Mouse (Mus musculus) testis, adult 2 months (tissue): ENCODE results near the gene Lifr. TPM values are rescaled to one million over a fixed set of nuclear protein-coding genes. Genes with fewer than 3 reads are reported as not detected.

Source experiments
- H3K27ac ChIP-seq: fragments of 200-500 bp; 2 replicates; pipeline ENCODE4 v1.5.1; 2012; ENCODE audit warnings: low read depth, low read length; ENCODE audit not compliant: control insufficient read depth, insufficient read depth
- H3K27me3 ChIP-seq: fragments of 200-500 bp; 2 replicates; pipeline ENCODE4 v1.6.1; 2012; ENCODE audit warnings: mild to moderate bottlenecking, low read length, moderate library complexity; ENCODE audit not compliant: control insufficient read depth, insufficient read depth
- H3K36me3 ChIP-seq: fragments of 200-500 bp; 2 replicates; pipeline ENCODE4 v1.6.1; 2012; ENCODE audit warnings: mild to moderate bottlenecking, low read length; ENCODE audit not compliant: control insufficient read depth, insufficient read depth
- H3K4me1 ChIP-seq: fragments of 200-500 bp; 2 replicates; pipeline ENCODE4 v1.6.1; 2012; ENCODE audit warnings: low read length; ENCODE audit not compliant: control insufficient read depth, insufficient read depth
- H3K4me3 ChIP-seq: fragments of 200-500 bp; 2 replicates; pipeline ENCODE4 v1.5.1; 2012; ENCODE audit warnings: low read depth, mild to moderate bottlenecking, low read length, moderate library complexity, mixed read lengths; ENCODE audit not compliant: control insufficient read depth
- CTCF ChIP-seq: fragments of 200-500 bp; IDR thresholded peaks from 2 replicates; pipeline ENCODE4 v1.5.1; 2012; ENCODE audit warnings: low read depth, mild to moderate bottlenecking, inconsistent platforms, low read length, moderate library complexity; ENCODE audit not compliant: control insufficient read depth, insufficient read depth, insufficient replicate concordance
- POLR2A ChIP-seq: fragments of 200-500 bp; IDR thresholded peaks from 2 replicates; pipeline ENCODE4 v1.6.1; 2012; ENCODE audit warnings: low read depth, mild to moderate bottlenecking, inconsistent platforms, low read length, moderate library complexity; ENCODE audit not compliant: control insufficient read depth
- polyA plus RNA-seq: library from polyadenylated mRNA; depleted of rRNA; stranded (reverse); fragments of >200 nt; gene quantifications from 2 replicates; pipeline ENCODE4 v1.2.3, GENCODE M21; 2012; rRNA removed

The Lifr gene
- 7.6 and 8.8 TPM in 2 replicates for polyA plus RNA-seq

DNA sequence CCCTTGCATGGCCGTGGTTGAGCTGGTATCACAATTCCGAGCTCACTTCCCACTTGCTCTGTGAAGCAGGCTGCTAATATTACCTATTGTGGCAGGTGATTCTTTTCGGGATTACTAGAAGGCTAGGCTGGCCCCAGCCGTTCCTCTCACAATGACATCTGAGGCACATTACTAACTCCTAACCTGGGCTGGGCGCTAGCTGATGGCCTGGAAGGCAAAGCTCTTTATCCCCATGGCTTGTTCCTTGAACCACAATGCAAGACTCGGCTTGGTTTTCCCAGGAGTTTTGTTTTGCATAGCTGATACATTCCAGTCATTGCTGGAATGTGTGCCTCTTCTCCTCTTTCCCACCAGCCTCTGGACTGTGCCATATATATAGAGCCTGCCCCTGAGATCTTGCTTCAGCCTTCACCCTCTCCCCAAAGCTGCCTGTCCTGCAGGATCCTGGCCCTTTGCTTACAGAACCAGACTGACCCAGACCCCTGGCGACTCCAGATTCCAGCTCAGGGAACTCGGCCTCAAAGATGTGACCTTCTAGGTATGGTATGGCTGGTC is at the start of gene Lifr:
Lifr (plus strand) TSS at position 404 of the 555 bp plus-strand sequence.
- TF ChIP-seq POLR2A (no peak), CTCF (no peak)
- Histone ChIP-seq H3K27me3 (no peaks in the 10 kb centered on the region), H3K4me1 (no peaks in the 10 kb centered on the region), H3K4me3 (no peak within 1 kb of the TSS), H3K36me3 (no peaks in the 10 kb centered on the region), H3K27ac (no peak within 1 kb of the TSS)

DNA sequence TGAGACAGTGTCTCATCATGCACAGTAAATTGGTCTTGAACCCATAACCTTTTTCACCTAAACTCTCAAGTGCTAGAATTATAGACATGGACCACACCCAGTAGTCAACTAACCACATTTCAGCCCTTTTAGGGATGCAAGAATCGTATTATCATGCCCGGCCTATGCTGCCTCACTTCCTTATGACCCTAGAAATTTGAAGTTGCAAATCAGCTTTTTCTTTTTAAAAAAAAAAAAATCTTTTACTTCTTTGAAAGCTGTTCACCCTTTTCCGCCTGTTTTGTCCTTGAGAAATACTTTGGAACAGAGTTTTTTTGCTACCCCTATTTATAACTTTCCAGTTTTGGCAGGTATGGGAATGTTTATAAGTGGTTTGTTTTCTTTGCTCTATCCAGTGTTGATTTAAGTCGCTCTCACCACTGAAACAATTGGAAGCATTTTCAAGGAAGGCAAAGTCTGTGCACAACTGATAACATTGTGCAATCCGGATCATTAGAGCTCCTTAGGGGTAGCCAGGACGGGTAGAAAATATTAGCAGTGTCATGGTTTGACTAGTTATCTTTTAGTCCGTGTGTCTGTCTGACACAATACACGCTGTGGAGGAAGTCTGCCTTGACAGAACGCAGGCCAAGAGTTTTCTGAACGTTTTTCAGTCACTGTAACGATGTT is 46.2 kb upstream of the Lifr start:
- no peak overlapping the region for H3K4me3 ChIP-seq
- TF ChIP-seq POLR2A = no peak
- no peak for TF ChIP-seq CTCF

DNA sequence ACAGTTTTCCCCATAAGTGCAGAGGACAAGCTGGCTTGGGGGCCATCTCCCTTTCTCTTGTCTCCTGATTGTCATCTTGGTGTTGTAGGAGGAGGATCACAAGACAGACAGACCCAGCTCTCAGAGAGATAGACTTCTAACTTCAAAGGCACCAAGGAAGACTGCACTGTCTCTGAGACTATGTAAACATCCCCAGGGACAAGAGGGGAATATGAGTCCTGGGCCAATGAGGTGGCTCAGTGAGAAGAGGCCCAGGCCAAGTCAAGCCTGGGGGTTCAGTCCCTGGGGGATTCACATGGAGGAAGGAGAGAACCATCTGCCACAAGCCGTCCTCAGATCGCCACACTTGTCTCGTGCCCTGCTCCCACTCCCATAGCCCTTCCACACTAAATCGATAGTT is 45.4 kb upstream of the Lifr start:
- Histone ChIP-seq H3K36me3 (no peaks in the 10 kb centered on the region), H3K27ac (no peak overlapping the region), H3K27me3 (no peaks in the 10 kb centered on the region), H3K4me3 (no peak overlapping the region), H3K4me1 (no peaks in the 10 kb centered on the region)
- no peak for TF ChIP-seq POLR2A
- no peak for TF ChIP-seq CTCF

More for the DNA sequence above, 46.2 kb upstream of the Lifr start:
- H3K27ac ChIP-seq = 0 out of 2 replicates have a peak overlapping the region, but pooled peaks have one; percentile 3
- H3K4me1 ChIP-seq = no peaks in the 10 kb centered on the region; the same call in 1 of the 2 replicates
- H3K36me3 ChIP-seq = no peaks in the 10 kb centered on the region
- H3K27me3 ChIP-seq = no peaks in the 10 kb centered on the region

DNA sequence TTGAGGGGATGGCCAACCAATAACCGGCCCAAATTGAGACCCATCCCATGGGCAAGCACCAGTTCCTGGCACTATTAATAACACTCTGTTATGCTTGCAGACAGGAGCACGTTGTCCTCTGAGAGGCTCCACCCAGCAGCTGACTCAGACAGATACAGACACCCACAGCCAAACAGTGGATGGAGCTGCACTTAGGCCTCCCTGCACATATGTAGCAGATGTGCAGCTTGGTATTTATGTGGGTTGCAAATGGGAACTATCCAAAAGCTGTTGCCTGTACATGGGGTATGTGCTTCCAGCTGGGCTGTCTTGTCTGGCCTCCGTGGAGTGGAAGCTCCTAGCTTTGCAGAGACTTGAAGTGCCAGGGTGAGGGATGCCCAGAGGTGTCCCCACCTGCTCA is 42.5 kb upstream of the Lifr start:
- Histone ChIP-seq H3K4me1 (no peaks in the 10 kb centered on the region), H3K4me3 (no peak overlapping the region), H3K36me3 (no peaks in the 10 kb centered on the region), H3K27me3 (no peaks in the 10 kb centered on the region), H3K27ac (no peak overlapping the region)
- TF ChIP-seq CTCF = no peak
- TF ChIP-seq POLR2A = no peak

DNA sequence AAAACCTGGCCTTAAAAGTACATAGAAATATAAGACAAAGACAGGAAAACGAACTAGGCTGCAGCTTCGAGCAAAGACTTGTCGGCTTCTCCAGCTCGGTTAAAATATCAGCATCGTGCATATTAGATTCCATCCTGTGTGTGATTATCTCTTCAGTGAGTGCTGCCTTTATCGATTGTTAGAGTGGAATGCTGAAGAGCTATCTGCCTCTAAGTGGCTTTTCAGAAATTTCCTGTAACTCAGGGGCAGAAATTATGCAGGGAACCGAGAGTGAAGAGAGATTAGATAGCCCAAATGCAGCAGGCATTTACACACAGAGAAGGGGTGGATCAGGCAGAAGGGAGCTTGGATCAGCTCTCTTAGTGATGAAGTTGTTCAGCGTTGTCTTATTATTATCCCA is 41.5 kb upstream of the Lifr start:
- TF ChIP-seq POLR2A (no peak), CTCF (no peak)
- no peaks in the 10 kb centered on the region for H3K27me3 ChIP-seq
- peak overlapping the region; percentile 52 for H3K27ac ChIP-seq
- no peak overlapping the region for H3K4me3 ChIP-seq
- no peaks in the 10 kb centered on the region for H3K4me1 ChIP-seq
- no peaks in the 10 kb centered on the region for H3K36me3 ChIP-seq

DNA sequence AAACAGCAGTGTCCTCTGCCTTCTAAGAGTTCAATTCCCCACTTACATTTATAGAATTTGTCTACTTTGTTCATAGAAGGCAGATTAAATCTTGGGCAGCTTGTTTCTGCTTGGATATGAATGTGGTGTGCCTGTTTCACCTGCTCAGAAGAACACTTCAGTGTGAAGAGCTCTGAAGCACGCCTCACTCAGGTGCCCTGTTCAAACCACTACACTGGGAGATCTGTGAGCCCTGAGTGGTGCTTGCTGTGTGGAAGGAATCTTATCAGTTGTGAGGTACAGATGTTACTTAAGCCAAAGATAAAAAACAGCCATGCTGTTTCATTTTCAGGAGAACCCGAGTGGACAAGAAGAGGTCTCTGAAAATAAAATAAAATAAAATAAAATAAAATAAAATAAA is 38.7 kb upstream of the Lifr start:
- Histone ChIP-seq H3K36me3 (no peaks in the 10 kb centered on the region), H3K27me3 (no peaks in the 10 kb centered on the region), H3K4me1 (no peaks in the 10 kb centered on the region), H3K27ac (no peak overlapping the region), H3K4me3 (no peak overlapping the region)
- TF ChIP-seq POLR2A (no peak), CTCF (no peak)

DNA sequence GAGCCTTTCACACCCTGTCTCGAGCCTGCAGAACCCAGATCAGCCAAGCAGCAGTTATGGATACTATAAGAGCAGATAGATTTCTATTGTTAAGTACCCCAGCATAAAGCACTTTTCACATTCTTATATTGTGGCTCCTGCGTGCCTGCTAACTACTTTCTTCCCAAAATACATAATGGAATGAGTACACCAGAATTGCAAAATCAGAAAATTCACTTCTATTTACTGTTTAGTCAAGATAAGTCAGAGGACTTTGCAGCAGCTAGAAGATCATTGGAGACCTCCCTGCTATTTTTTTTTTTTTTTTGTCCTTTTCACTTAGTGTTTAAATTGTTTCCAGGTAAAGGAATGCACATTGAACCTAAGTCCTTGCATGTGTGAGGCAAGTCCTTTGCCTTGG is 38.3 kb upstream of the Lifr start:
- Histone ChIP-seq H3K4me1 (no peaks in the 10 kb centered on the region), H3K27ac (no peak overlapping the region), H3K27me3 (no peaks in the 10 kb centered on the region), H3K36me3 (no peaks in the 10 kb centered on the region), H3K4me3 (no peak overlapping the region)
- TF ChIP-seq POLR2A = no peak
